Mouse (Mus musculus): ENCODE data around the gene Ubr3. TPM values are rescaled to one million over a fixed set of nuclear protein-coding genes. Genes with fewer than 3 reads are reported as not detected.
A peak's percentile ranks its signal among the peaks of the same experiment; 100 is the strongest.

Ubr3 gene
- polyA plus RNA-seq, 1 experiment from 2014 or later, result 8.3 TPM

DNA sequence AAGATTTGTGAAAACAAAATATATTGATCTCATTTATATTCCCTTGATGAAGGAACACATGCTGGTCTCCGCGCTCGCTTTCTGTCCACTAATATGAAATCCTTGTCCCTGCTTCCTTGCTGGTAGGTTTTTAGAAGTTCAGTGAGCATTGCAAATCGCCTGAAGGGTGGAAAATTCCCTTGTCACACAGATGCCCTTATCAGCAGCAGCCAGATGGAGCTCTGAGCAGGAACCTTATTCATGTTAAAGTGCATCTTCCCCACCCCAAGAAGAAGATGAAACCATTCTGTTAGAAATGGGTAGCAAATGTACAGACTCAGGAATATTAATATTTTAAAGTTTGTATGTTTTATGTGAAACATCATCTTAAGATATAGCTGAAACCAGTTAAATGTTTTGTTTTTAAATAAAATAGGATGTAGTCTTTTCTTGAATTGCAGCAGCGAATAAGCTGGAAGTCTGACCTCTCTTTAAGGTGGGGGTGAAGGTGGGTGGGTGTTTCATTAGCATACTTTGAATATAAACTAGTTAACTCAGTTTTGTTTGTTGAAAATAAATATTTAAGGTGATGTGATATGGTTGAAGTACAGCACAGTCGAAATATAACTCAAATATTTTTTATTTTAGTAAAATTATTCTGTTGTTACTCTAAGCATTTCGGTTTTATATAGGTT lies 102.2 kb downstream of the Ubr3 start:
- Histone ChIP-seq H3K9ac (ENCODE audit: low read depth, low read length) (no peak overlapping the region), H3K9me3 (ENCODE audit: control insufficient read depth, low read length) (no peaks in the 10 kb centered on the region), H3K27me3 (replicated peaks; ENCODE audit: control insufficient read depth, insufficient read depth, low read length) (no peaks in the 10 kb centered on the region), H3K4me2 (ENCODE audit: low read depth, low read length) (no peak overlapping the region), H3K4me3 (ENCODE audit: low read length) (no peak overlapping the region), H3K4me1 (ENCODE audit: control insufficient read depth, insufficient read depth, low read length) (no peaks in the 10 kb centered on the region), H3K27ac (ENCODE audit: low read length) (no peak overlapping the region), H3K36me3 (ENCODE audit: control insufficient read depth, insufficient read depth, low read length) (no peaks in the 10 kb centered on the region; the same call in 1 of the 2 replicates)
- WGBS, result 88% methylated on average over 7 of the region's 7 CpGs
- no peak for ATAC-seq

DNA sequence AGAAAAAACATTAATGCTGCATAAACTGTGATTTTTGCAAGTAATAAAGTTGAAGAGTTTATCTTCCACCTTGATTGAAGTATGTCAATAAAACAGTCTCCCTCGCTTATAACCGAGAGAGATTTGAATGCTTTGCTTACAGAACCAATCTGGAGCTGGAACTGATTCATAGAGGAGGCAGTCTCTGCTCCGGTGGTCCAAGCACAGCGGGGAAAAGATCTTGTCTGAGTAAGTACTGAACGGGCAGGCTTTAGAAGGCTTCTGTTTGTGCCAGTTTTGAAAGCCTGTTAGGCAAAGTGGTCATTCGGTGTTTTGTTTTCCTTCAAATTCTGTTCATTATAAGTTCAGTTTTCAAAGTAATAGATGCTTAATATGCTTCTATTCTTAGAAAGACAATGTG lies 103.3 kb downstream of the Ubr3 start:
- no peak overlapping the region for H3K4me2 ChIP-seq (ENCODE audit: low read depth, low read length)
- no peak overlapping the region for H3K27ac ChIP-seq (ENCODE audit: low read length)
- H3K36me3 ChIP-seq (ENCODE audit: control insufficient read depth, insufficient read depth, low read length), result no peaks in the 10 kb centered on the region; the same call in 1 of the 2 replicates
- no peaks in the 10 kb centered on the region for H3K27me3 ChIP-seq (replicated peaks; ENCODE audit: control insufficient read depth, insufficient read depth, low read length)
- H3K9ac ChIP-seq (ENCODE audit: low read depth, low read length), result no peak overlapping the region
- H3K9me3 ChIP-seq (ENCODE audit: control insufficient read depth, low read length), result no peaks in the 10 kb centered on the region
- ATAC-seq, result no peak
- no peak overlapping the region for H3K4me3 ChIP-seq (ENCODE audit: low read length)
- no peaks in the 10 kb centered on the region for H3K4me1 ChIP-seq (ENCODE audit: control insufficient read depth, insufficient read depth, low read length)
- WGBS, result 89% methylated on average over 6 of the region's 6 CpGs

DNA sequence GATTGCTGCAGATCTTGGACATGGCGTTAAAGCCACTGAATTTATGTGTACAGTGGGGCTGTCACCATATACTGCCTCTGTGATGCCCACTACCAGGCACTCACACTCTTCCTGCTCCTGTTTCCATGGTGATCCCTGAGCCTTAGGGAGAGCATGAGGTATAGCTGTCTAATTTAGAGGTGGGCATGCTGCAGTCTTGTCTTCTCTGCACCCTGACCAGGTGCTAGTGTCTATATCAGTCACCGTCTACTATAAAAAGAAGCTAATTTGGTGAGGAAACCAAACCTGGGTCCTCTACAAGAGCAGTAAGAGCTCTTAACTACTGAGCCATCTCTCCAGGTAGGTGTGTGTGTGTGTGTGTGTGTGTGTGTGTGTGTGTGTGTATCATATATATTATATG lies 109.4 kb downstream of the Ubr3 start:
- no peak for ATAC-seq
- Histone ChIP-seq H3K36me3 (ENCODE audit: control insufficient read depth, insufficient read depth, low read length) (peaks cover 2% of the 10 kb centered on the region; the same call in 1 of the 2 replicates), H3K27me3 (replicated peaks; ENCODE audit: control insufficient read depth, insufficient read depth, low read length) (no peaks in the 10 kb centered on the region), H3K4me2 (ENCODE audit: low read depth, low read length) (no peak overlapping the region), H3K9me3 (ENCODE audit: control insufficient read depth, low read length) (no peaks in the 10 kb centered on the region), H3K4me1 (ENCODE audit: control insufficient read depth, insufficient read depth, low read length) (no peaks in the 10 kb centered on the region), H3K9ac (ENCODE audit: low read depth, low read length) (no peak overlapping the region), H3K27ac (ENCODE audit: low read length) (no peak overlapping the region), H3K4me3 (ENCODE audit: low read length) (no peak overlapping the region)
- WGBS, result 96% methylated on average over 2 of the region's 2 CpGs

- H3K9me3 ChIP-seq (ENCODE audit: control insufficient read depth, low read length), result no peaks in the 10 kb centered on the region
- no peak overlapping the region for H3K27ac ChIP-seq (ENCODE audit: low read length)
- H3K9ac ChIP-seq (ENCODE audit: low read depth, low read length), result no peak overlapping the region
- no peak overlapping the region for H3K4me2 ChIP-seq (ENCODE audit: low read depth, low read length)
- H3K4me3 ChIP-seq (ENCODE audit: low read length), result no peak overlapping the region
- H3K4me1 ChIP-seq (ENCODE audit: control insufficient read depth, insufficient read depth, low read length), result no peaks in the 10 kb centered on the region
- WGBS, result 90% methylated on average over 8 of the region's 8 CpGs
- H3K27me3 ChIP-seq (replicated peaks; ENCODE audit: control insufficient read depth, insufficient read depth, low read length), result no peaks in the 10 kb centered on the region
- no peak for ATAC-seq
- H3K36me3 ChIP-seq (ENCODE audit: control insufficient read depth, insufficient read depth, low read length), result peaks cover 2% of the 10 kb centered on the region
Measured at GRCm38 (mm10) chr2:70012941-70013340, 115.9 kb downstream of the Ubr3 start.

DNA sequence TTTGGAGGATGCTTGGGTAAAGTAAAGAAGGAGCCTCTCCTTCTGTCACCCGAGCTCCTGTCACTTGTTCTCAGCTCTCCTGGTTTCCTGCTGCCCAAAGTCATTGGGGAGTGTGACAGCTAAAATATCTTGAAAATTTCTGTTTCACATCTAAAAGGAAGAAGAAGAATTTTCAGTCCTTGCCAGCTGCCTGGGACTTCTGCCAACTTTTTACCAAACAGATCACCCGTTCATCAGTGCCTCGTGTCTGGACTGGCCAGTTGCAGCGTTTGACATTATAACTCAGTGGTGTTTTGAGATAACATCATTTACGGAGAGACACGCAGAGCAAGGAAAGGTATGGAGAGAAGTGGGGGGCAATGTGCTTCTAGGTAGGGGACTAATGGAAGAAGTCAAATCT lies 121.2 kb downstream of the Ubr3 start:
- no peak overlapping the region for H3K4me2 ChIP-seq (ENCODE audit: low read depth, low read length)
- 56% methylated on average over 6 of the region's 6 CpGs for WGBS
- no peak overlapping the region for H3K4me3 ChIP-seq (ENCODE audit: low read length)
- H3K4me1 ChIP-seq (ENCODE audit: control insufficient read depth, insufficient read depth, low read length), result no peaks in the 10 kb centered on the region
- H3K27ac ChIP-seq (ENCODE audit: low read length), result no peak overlapping the region
- H3K9me3 ChIP-seq (ENCODE audit: control insufficient read depth, low read length), result no peaks in the 10 kb centered on the region
- H3K27me3 ChIP-seq (replicated peaks; ENCODE audit: control insufficient read depth, insufficient read depth, low read length), result no peaks in the 10 kb centered on the region
- H3K9ac ChIP-seq (ENCODE audit: low read depth, low read length), result no peak overlapping the region
- H3K36me3 ChIP-seq (ENCODE audit: control insufficient read depth, insufficient read depth, low read length), result 0 out of 2 replicates have a peak, but pooled peaks cover 2% of the 10 kb centered on the region
- ATAC-seq, result no peak

GRCm38 (mm10) chr2:70024454-70024853 lies 127.4 kb downstream of the Ubr3 start:
- Histone ChIP-seq H3K27ac (ENCODE audit: low read length) (no peak overlapping the region), H3K4me1 (ENCODE audit: control insufficient read depth, insufficient read depth, low read length) (no peaks in the 10 kb centered on the region), H3K9me3 (ENCODE audit: control insufficient read depth, low read length) (no peaks in the 10 kb centered on the region), H3K4me2 (ENCODE audit: low read depth, low read length) (no peak overlapping the region), H3K27me3 (replicated peaks; ENCODE audit: control insufficient read depth, insufficient read depth, low read length) (no peaks in the 10 kb centered on the region), H3K9ac (ENCODE audit: low read depth, low read length) (no peak overlapping the region), H3K4me3 (ENCODE audit: low read length) (no peak overlapping the region), H3K36me3 (ENCODE audit: control insufficient read depth, insufficient read depth, low read length) (0 out of 2 replicates have a peak, but pooled peaks cover 2% of the 10 kb centered on the region)
- 86% methylated on average over 2 of the region's 2 CpGs for WGBS
- ATAC-seq, result no peak; the same call in 1 of the 2 replicates

DNA sequence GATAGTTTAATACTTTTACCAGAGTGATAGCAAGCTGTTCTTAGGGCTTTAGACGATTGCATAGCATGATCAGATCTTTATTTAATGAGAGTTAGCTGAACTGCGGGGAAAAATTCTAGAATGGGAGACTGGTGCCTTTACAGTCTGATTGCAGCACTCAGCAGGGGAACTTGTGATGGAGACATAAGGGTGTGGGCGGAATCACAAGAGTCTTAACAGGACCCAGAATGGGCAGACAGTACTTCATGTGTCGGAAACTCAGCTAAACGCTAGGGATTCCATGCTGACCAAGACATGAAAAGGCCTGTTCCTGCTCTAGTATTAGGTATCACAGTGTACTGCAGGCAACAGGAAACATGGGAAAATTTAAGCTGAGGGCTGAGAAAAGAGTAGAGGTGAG lies 128.7 kb downstream of the Ubr3 start:
- H3K9ac ChIP-seq (ENCODE audit: low read depth, low read length), result no peak overlapping the region
- H3K36me3 ChIP-seq (ENCODE audit: control insufficient read depth, insufficient read depth, low read length), result 0 out of 2 replicates have a peak, but pooled peaks cover 2% of the 10 kb centered on the region
- H3K4me2 ChIP-seq (ENCODE audit: low read depth, low read length), result no peak overlapping the region
- WGBS, result 90% methylated on average over 5 of the region's 5 CpGs
- ATAC-seq, result no peak
- H3K9me3 ChIP-seq (ENCODE audit: control insufficient read depth, low read length), result no peaks in the 10 kb centered on the region
- no peaks in the 10 kb centered on the region for H3K27me3 ChIP-seq (replicated peaks; ENCODE audit: control insufficient read depth, insufficient read depth, low read length)
- H3K4me1 ChIP-seq (ENCODE audit: control insufficient read depth, insufficient read depth, low read length), result no peaks in the 10 kb centered on the region
- H3K4me3 ChIP-seq (ENCODE audit: low read length), result no peak overlapping the region
- no peak overlapping the region for H3K27ac ChIP-seq (ENCODE audit: low read length)

GRCm38 (mm10) chr2:70031472-70031871 lies 134.4 kb downstream of the Ubr3 start:
- WGBS, result 87% methylated on average over 2 of the region's 2 CpGs
- H3K4me2 ChIP-seq (ENCODE audit: low read depth, low read length), result no peak overlapping the region
- 0 out of 2 replicates have a peak, but pooled peaks cover 4% of the 10 kb centered on the region for H3K4me1 ChIP-seq (ENCODE audit: control insufficient read depth, insufficient read depth, low read length)
- no peak for ATAC-seq
- no peak overlapping the region for H3K27ac ChIP-seq (ENCODE audit: low read length)
- H3K36me3 ChIP-seq (ENCODE audit: control insufficient read depth, insufficient read depth, low read length), result no peaks in the 10 kb centered on the region
- H3K9me3 ChIP-seq (ENCODE audit: control insufficient read depth, low read length), result no peaks in the 10 kb centered on the region
- no peak overlapping the region for H3K4me3 ChIP-seq (ENCODE audit: low read length)
- H3K27me3 ChIP-seq (replicated peaks; ENCODE audit: control insufficient read depth, insufficient read depth, low read length), result no peaks in the 10 kb centered on the region
- no peak overlapping the region for H3K9ac ChIP-seq (ENCODE audit: low read depth, low read length)

DNA sequence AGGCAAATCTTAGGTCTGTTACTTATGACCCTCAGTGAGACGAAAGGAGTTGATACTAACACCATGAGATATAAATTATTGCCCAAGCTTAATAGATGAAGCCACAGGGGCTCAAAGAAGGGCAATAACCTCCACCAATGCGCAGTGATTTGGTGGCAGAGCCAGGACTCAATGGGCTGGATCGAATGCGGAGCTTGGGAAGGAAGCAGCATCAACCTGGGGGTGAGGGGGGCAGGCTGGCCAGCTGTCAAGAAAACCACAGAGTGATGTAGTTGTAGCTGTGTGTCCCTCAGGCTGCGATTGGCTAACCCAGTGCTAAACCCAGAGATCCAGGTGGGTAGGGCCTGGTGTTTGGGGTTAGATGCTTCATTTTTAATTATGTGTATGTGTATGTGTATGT lies 137.8 kb downstream of the Ubr3 start:
- Histone ChIP-seq H3K27ac (ENCODE audit: low read length) (no peak overlapping the region), H3K4me2 (ENCODE audit: low read depth, low read length) (no peak overlapping the region), H3K9ac (ENCODE audit: low read depth, low read length) (no peak overlapping the region), H3K4me1 (ENCODE audit: control insufficient read depth, insufficient read depth, low read length) (peaks cover 4% of the 10 kb centered on the region; the same call in 1 of the 2 replicates), H3K36me3 (ENCODE audit: control insufficient read depth, insufficient read depth, low read length) (no peaks in the 10 kb centered on the region), H3K9me3 (ENCODE audit: control insufficient read depth, low read length) (no peaks in the 10 kb centered on the region), H3K27me3 (replicated peaks; ENCODE audit: control insufficient read depth, insufficient read depth, low read length) (no peaks in the 10 kb centered on the region), H3K4me3 (ENCODE audit: low read length) (no peak overlapping the region)
- no peak for ATAC-seq
- 70% methylated on average over 5 of the region's 5 CpGs for WGBS

DNA sequence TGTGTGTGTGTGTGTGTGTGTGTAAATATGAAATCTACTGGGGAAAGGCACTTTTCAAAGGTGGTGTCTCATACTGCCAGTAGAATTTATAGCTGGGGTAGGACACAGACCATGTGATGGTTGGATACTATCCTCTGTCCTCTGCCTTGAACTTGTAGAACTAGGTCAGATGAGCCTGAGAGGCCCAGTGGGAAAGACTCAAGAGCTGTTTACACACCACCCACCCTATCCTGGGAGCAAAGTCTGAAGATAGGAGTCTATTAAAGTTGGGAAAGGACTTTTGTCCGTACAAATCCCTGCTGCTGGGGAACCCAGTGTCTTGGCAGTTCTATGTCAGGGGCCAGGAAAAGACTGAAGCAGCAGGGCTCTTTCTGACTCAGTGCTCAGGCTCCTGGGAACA lies 138.3 kb downstream of the Ubr3 start:
- H3K4me1 ChIP-seq (ENCODE audit: control insufficient read depth, insufficient read depth, low read length), result peaks cover 4% of the 10 kb centered on the region; the same call in 1 of the 2 replicates
- H3K27ac ChIP-seq (ENCODE audit: low read length), result peak overlapping the region; percentile 93
- H3K27me3 ChIP-seq (replicated peaks; ENCODE audit: control insufficient read depth, insufficient read depth, low read length), result no peaks in the 10 kb centered on the region
- H3K36me3 ChIP-seq (ENCODE audit: control insufficient read depth, insufficient read depth, low read length), result no peaks in the 10 kb centered on the region
- peak; percentile 97 for ATAC-seq
- H3K9ac ChIP-seq (ENCODE audit: low read depth, low read length), result no peak overlapping the region
- H3K4me2 ChIP-seq (ENCODE audit: low read depth, low read length), result 0 out of 2 replicates have a peak overlapping the region, but pooled peaks have one; percentile 9
- 46% methylated on average over 1 of the region's 1 CpGs for WGBS
- H3K4me3 ChIP-seq (ENCODE audit: low read length), result no peak overlapping the region
- no peaks in the 10 kb centered on the region for H3K9me3 ChIP-seq (ENCODE audit: control insufficient read depth, low read length)

All from intestine, embryonic 16.5 days (tissue).